Mouse (Mus musculus): ENCODE measurements at regions not wholly inside any gene's neighbourhood (a gene's known extent, or its start where the extent isn't known, plus 50 kb on each side); places are given as distances from the start of the nearest gene placed in this dataset.

- TF ChIP-seq USF1 (IDR thresholded peaks at IDR 0.05; ENCODE audit: low read depth, low read length) (no peak), ELF1 (IDR thresholded peaks at IDR 0.05; ENCODE audit: low read depth, low read length) (no peak), CTCF (IDR thresholded peaks at IDR 0.05 in 2 of 3, conservative IDR thresholded peaks at IDR 0.05 in 1 of 3; ENCODE audit: control insufficient read depth in 1 of 3, insufficient read depth in 1 of 3, low read depth in 2 of 3, low read length in 3 of 3, poor library complexity in 1 of 3, severe bottlenecking in 1 of 3) (no peak), MEF2A (IDR thresholded peaks at IDR 0.05; ENCODE audit: extremely low read depth, insufficient replicate concordance, low read depth, low read length, poor library complexity, severe bottlenecking) (no peak)
Observed at GRCm38 (mm10) chr16:70235189-70235588, 78.6 kb upstream of the Gbe1 start.

Data from MEL (cell line).